Mouse (Mus musculus) heart, embryonic 16.5 days (tissue): ENCODE measurements around the gene Slc15a1. TPM values are rescaled to one million over a fixed set of nuclear protein-coding genes. Genes with fewer than 3 reads are reported as not detected.

Source experiments
- ATAC-seq: fragments of 200-750 bp; cut with Nextera tagmentation; replicated peaks from 2 replicates; pipeline ENCODE4 v1.8.0; 2017; ENCODE audit warnings: moderate number of reproducible peaks; ENCODE audit not compliant: insufficient read depth, low FRiP score; ENCODE audit errors: extremely low read depth
- H3K27ac ChIP-seq: fragments of 300-500 bp; sonication (generic); 2 replicates; pipeline ENCODE4 v1.5.1; 2014; ENCODE audit warnings: mild to moderate bottlenecking, low read length, control low read depth, moderate library complexity
- H3K27me3 ChIP-seq: fragments of 300-500 bp; sonication (generic); 2 replicates; pipeline ENCODE4 v1.6.1; 2014; ENCODE audit warnings: low read length, mixed read lengths; ENCODE audit not compliant: control insufficient read depth, insufficient read depth
- H3K36me3 ChIP-seq: fragments of 300-500 bp; sonication (generic); 2 replicates; pipeline ENCODE4 v1.6.1; 2014; ENCODE audit not compliant: control insufficient read depth, insufficient read depth
- H3K4me1 ChIP-seq: fragments of 300-500 bp; sonication (generic); 2 replicates; pipeline ENCODE4 v1.6.1; 2014; ENCODE audit warnings: low read length, mixed read lengths; ENCODE audit not compliant: control insufficient read depth, insufficient read depth
- H3K4me2 ChIP-seq: fragments of 300-500 bp; sonication (generic); 2 replicates; pipeline ENCODE4 v1.6.1; 2014; ENCODE audit warnings: low read depth, mild to moderate bottlenecking, control low read depth, low read length
- H3K4me3 ChIP-seq: fragments of 300-500 bp; sonication (generic); 2 replicates; pipeline ENCODE4 v1.5.1; 2014; ENCODE audit warnings: mild to moderate bottlenecking, control low read depth, low read length
- H3K9ac ChIP-seq: fragments of 300-500 bp; sonication (generic); 2 replicates; pipeline ENCODE4 v1.6.1; 2014; ENCODE audit warnings: low read length, control low read depth
- H3K9me3 ChIP-seq: fragments of 300-500 bp; sonication (generic); replicated peaks from 2 replicates; pipeline ENCODE4 v1.6.1; 2016; ENCODE audit warnings: low read length; ENCODE audit not compliant: control insufficient read depth
- WGBS: fragments of 180-500 bp; shearing (Covaris S2); extraction: QIAGEN DNeasy Blood & Tissue Kit; methylation state at CpG from one replicate; pipeline ENCODE4 v1.1.7; 2014; 5-methylcytosine and 5-hydroxymethylcytosine counted together
- polyA plus RNA-seq: library from polyadenylated mRNA; unstranded; fragments of >200 nt; fragmentation: Nextera tagmentation; extraction: Ambion mirVana; gene quantifications from 2 replicates; pipeline ENCODE4 v1.2.1, GENCODE M21; 2015

Gene Slc15a1
- polyA plus RNA-seq, 1 experiment from 2014 or later, result 0.89 TPM

- WGBS, result 25% methylated on average over 1 of the region's 1 CpGs
- H3K27ac ChIP-seq, result no peak overlapping the region
- ATAC-seq, result no peak
- H3K27me3 ChIP-seq, result peaks cover 9% of the 10 kb centered on the region
- no peaks in the 10 kb centered on the region for H3K4me1 ChIP-seq
- no peaks in the 10 kb centered on the region for H3K9me3 ChIP-seq
- H3K36me3 ChIP-seq, result no peaks in the 10 kb centered on the region
- no peak overlapping the region for H3K4me3 ChIP-seq
- no peak overlapping the region for H3K9ac ChIP-seq
- H3K4me2 ChIP-seq, result no peak overlapping the region
Observed at GRCm38 (mm10) chr14:121499769-121500168, 5.3 kb downstream of the Slc15a1 start.

- no peak for ATAC-seq
- 84% methylated on average over 1 of the region's 1 CpGs for WGBS
- Histone ChIP-seq H3K4me2 (no peak overlapping the region), H3K4me3 (no peak overlapping the region), H3K4me1 (peaks cover 7% of the 10 kb centered on the region), H3K36me3 (no peaks in the 10 kb centered on the region), H3K9me3 (no peaks in the 10 kb centered on the region), H3K27ac (no peak overlapping the region), H3K9ac (no peak overlapping the region), H3K27me3 (no peaks in the 10 kb centered on the region)
Observed at GRCm38 (mm10) chr14:121497800-121498199, 7.3 kb downstream of the Slc15a1 start.

- Histone ChIP-seq H3K4me1 (peaks cover 15% of the 10 kb centered on the region), H3K4me3 (no peak overlapping the region), H3K9ac (no peak overlapping the region), H3K4me2 (no peak overlapping the region), H3K27ac (no peak overlapping the region), H3K36me3 (no peaks in the 10 kb centered on the region), H3K27me3 (no peaks in the 10 kb centered on the region), H3K9me3 (no peaks in the 10 kb centered on the region)
- WGBS, result 71% methylated on average over 4 of the region's 4 CpGs
- ATAC-seq, result no peak
Observed at GRCm38 (mm10) chr14:121495741-121496140, 9.3 kb downstream of the Slc15a1 start.

GRCm38 (mm10) chr14:121495120-121495519 is 9.9 kb downstream of the Slc15a1 start:
- Histone ChIP-seq H3K27me3 (no peaks in the 10 kb centered on the region), H3K27ac (no peak overlapping the region), H3K4me1 (peaks cover 15% of the 10 kb centered on the region), H3K4me2 (no peak overlapping the region), H3K4me3 (no peak overlapping the region), H3K36me3 (no peaks in the 10 kb centered on the region), H3K9ac (no peak overlapping the region), H3K9me3 (no peaks in the 10 kb centered on the region)
- ATAC-seq, result no peak
- WGBS, result 78% methylated on average over 2 of the region's 2 CpGs

- no peak for ATAC-seq
- no peak overlapping the region for H3K4me3 ChIP-seq
- peaks cover 15% of the 10 kb centered on the region for H3K4me1 ChIP-seq
- no peak overlapping the region for H3K27ac ChIP-seq
- H3K9me3 ChIP-seq, result no peaks in the 10 kb centered on the region
- H3K27me3 ChIP-seq, result no peaks in the 10 kb centered on the region
- no peaks in the 10 kb centered on the region for H3K36me3 ChIP-seq
- H3K4me2 ChIP-seq, result no peak overlapping the region
- 31% methylated on average over 2 of the region's 2 CpGs for WGBS
- no peak overlapping the region for H3K9ac ChIP-seq
Observed at GRCm38 (mm10) chr14:121494238-121494637, 10.8 kb downstream of the Slc15a1 start.

- Histone ChIP-seq H3K4me3 (no peak overlapping the region), H3K36me3 (no peaks in the 10 kb centered on the region), H3K4me2 (no peak overlapping the region), H3K27me3 (no peaks in the 10 kb centered on the region), H3K9ac (no peak overlapping the region), H3K4me1 (peaks cover 15% of the 10 kb centered on the region), H3K9me3 (no peaks in the 10 kb centered on the region), H3K27ac (no peak overlapping the region)
- 70% methylated on average over 3 of the region's 3 CpGs for WGBS
- ATAC-seq, result no peak
Observed at GRCm38 (mm10) chr14:121493712-121494111, 11.3 kb downstream of the Slc15a1 start.

GRCm38 (mm10) chr14:121492328-121492727 is 12.7 kb downstream of the Slc15a1 start:
- Histone ChIP-seq H3K27me3 (no peaks in the 10 kb centered on the region), H3K4me1 (peaks cover 15% of the 10 kb centered on the region), H3K36me3 (no peaks in the 10 kb centered on the region), H3K27ac (no peak overlapping the region), H3K9ac (0 out of 2 replicates have a peak overlapping the region, but pooled peaks have one; percentile 6), H3K4me3 (no peak overlapping the region), H3K9me3 (no peaks in the 10 kb centered on the region), H3K4me2 (peak overlapping the region; percentile 37; the same call in 1 of the 2 replicates)
- WGBS, result 31% methylated on average over 8 of the region's 8 CpGs
- peak; percentile 42; the same call in 1 of the 2 replicates for ATAC-seq

- Histone ChIP-seq H3K9ac (no peak overlapping the region), H3K9me3 (no peaks in the 10 kb centered on the region), H3K4me2 (no peak overlapping the region), H3K27me3 (no peaks in the 10 kb centered on the region), H3K27ac (no peak overlapping the region), H3K36me3 (no peaks in the 10 kb centered on the region), H3K4me1 (no peaks in the 10 kb centered on the region), H3K4me3 (no peak overlapping the region)
- 89% methylated on average over 1 of the region's 1 CpGs for WGBS
- ATAC-seq, result no peak
Observed at GRCm38 (mm10) chr14:121485722-121486121, 19.3 kb downstream of the Slc15a1 start.

GRCm38 (mm10) chr14:121484436-121484835 is 20.6 kb downstream of the Slc15a1 start:
- 72% methylated on average over 3 of the region's 3 CpGs for WGBS
- no peaks in the 10 kb centered on the region for H3K36me3 ChIP-seq
- H3K9ac ChIP-seq, result no peak overlapping the region
- no peak for ATAC-seq
- H3K4me3 ChIP-seq, result no peak overlapping the region
- no peaks in the 10 kb centered on the region for H3K27me3 ChIP-seq
- no peak overlapping the region for H3K27ac ChIP-seq
- H3K4me2 ChIP-seq, result no peak overlapping the region
- no peaks in the 10 kb centered on the region for H3K4me1 ChIP-seq
- H3K9me3 ChIP-seq, result no peaks in the 10 kb centered on the region
